Mouse (Mus musculus) liver, adult 2 months (tissue): ENCODE results near the gene Pabpn1. TPM values are rescaled to one million over a fixed set of nuclear protein-coding genes. Genes with fewer than 3 reads are reported as not detected.
A peak's percentile ranks its signal among the peaks of the same experiment; 100 is the strongest.

Experiments
- DNase-seq: peaks from one replicate; pipeline ENCODE4 v3.0.0-alpha.2; 2011; ENCODE audit warnings: low read depth, low spot score; ENCODE audit errors: extremely low read depth
- H3K27ac ChIP-seq: fragments of 200-500 bp; replicated peaks from 2 replicates; pipeline ENCODE4 v1.5.1; 2012; ENCODE audit warnings: low read depth, mild to moderate bottlenecking, control low read depth, inconsistent platforms, low read length; ENCODE audit not compliant: insufficient read depth
- H3K27me3 ChIP-seq: fragments of 200-500 bp; 2 replicates; pipeline ENCODE4 v1.6.1; 2012; ENCODE audit warnings: mild to moderate bottlenecking, moderate library complexity, low read length, inconsistent platforms; ENCODE audit not compliant: control insufficient read depth, insufficient read depth
- H3K36me3 ChIP-seq: fragments of 200-500 bp; 2 replicates; pipeline ENCODE4 v1.6.1; 2012; ENCODE audit warnings: low read length, inconsistent platforms; ENCODE audit not compliant: control insufficient read depth, insufficient read depth
- H3K4me1 ChIP-seq: fragments of 200-500 bp; 2 replicates; pipeline ENCODE4 v1.6.1; 2011; ENCODE audit warnings: low read length; ENCODE audit not compliant: control insufficient read depth, insufficient read depth
- H3K4me3 ChIP-seq: fragments of 200-500 bp; 2 replicates; pipeline ENCODE4 v1.5.1; 2011; ENCODE audit warnings: low read depth, mild to moderate bottlenecking, control low read depth, low read length, moderate library complexity; ENCODE audit not compliant: insufficient read depth
- H3K79me2 ChIP-seq: fragments of 200-500 bp; 2 replicates; pipeline ENCODE4 v1.6.1; 2012; ENCODE audit warnings: inconsistent platforms, mild to moderate bottlenecking, low read length, moderate library complexity; ENCODE audit not compliant: control insufficient read depth, insufficient read depth
- H3K9ac ChIP-seq: fragments of 200-500 bp; 2 replicates; pipeline ENCODE4 v1.6.1; 2012; ENCODE audit warnings: low read depth, mild to moderate bottlenecking, control low read depth, inconsistent platforms, low read length
- CTCF ChIP-seq: fragments of 200-500 bp; IDR thresholded peaks from 2 replicates; pipeline ENCODE4 v1.5.1; 2011; ENCODE audit warnings: low read depth, low read length, control low read depth
- POLR2A ChIP-seq: fragments of 200-500 bp; IDR thresholded peaks from 2 replicates; pipeline ENCODE4 v1.6.1; 2011; ENCODE audit warnings: low read length, control low read depth; ENCODE audit not compliant: insufficient read depth; ENCODE audit errors: extremely low read depth
- WGBS: fragments of 180-500 bp; shearing (Covaris S2); methylation state at CpG from one replicate; pipeline ENCODE4 v1.1.7; 2018; 5-methylcytosine and 5-hydroxymethylcytosine counted together
- polyA plus RNA-seq: library from polyadenylated mRNA; depleted of rRNA; stranded (reverse); fragments of >200 nt; gene quantifications from 2 replicates; pipeline ENCODE4 v1.2.3, GENCODE M21; 2012
- total RNA-seq: library from RNA; depleted of rRNA; stranded (reverse); fragments of >200 nt; gene quantifications from 2 replicates; pipeline ENCODE4 v1.2.3, GENCODE M21; 2014

The Pabpn1 gene
- total and polyA plus RNA-seq, 2 experiments: 29.7 to 89.4 TPM

GRCm38 (mm10) chr14:54894296-54895151 lies 2.2 kb downstream of the Pabpn1 start:
- peak; percentile 78 for DNase-seq
- WGBS: under 1% methylated on average over 53 of the region's 54 CpGs
- TF ChIP-seq POLR2A (no peak), CTCF (no peak)
- H3K4me1 ChIP-seq: peaks cover 7% of the 10 kb centered on the region
- no peaks in the 10 kb centered on the region; the same call in 1 of the 2 replicates for H3K79me2 ChIP-seq
- H3K27ac ChIP-seq: peak overlapping the region; percentile 92
- peak overlapping the region; percentile 96 for H3K9ac ChIP-seq
- peak overlapping the region; percentile 90 for H3K4me3 ChIP-seq
- peaks cover 27% of the 10 kb centered on the region for H3K36me3 ChIP-seq
- no peaks in the 10 kb centered on the region for H3K27me3 ChIP-seq

GRCm38 (mm10) chr14:54897445-54897844 lies 5.1 kb downstream of the Pabpn1 start:
- H3K36me3 ChIP-seq: peaks cover 27% of the 10 kb centered on the region
- no peaks in the 10 kb centered on the region; the same call in 1 of the 2 replicates for H3K79me2 ChIP-seq
- WGBS: 29% methylated on average over 2 of the region's 2 CpGs
- DNase-seq: no peak
- no peak overlapping the region for H3K27ac ChIP-seq
- H3K4me3 ChIP-seq: no peak overlapping the region
- no peaks in the 10 kb centered on the region for H3K27me3 ChIP-seq
- peaks cover 8% of the 10 kb centered on the region for H3K4me1 ChIP-seq
- no peak for TF ChIP-seq CTCF
- TF ChIP-seq POLR2A: no peak
- no peak overlapping the region for H3K9ac ChIP-seq

GRCm38 (mm10) chr14:54900383-54900782 lies 8.1 kb downstream of the Pabpn1 start:
- Histone ChIP-seq H3K27me3 (no peaks in the 10 kb centered on the region), H3K36me3 (peaks cover 26% of the 10 kb centered on the region), H3K79me2 (no peaks in the 10 kb centered on the region), H3K9ac (no peak overlapping the region), H3K4me1 (peaks cover 5% of the 10 kb centered on the region), H3K27ac (no peak overlapping the region), H3K4me3 (no peak overlapping the region)
- TF ChIP-seq CTCF: peak; percentile 56
- no peak for TF ChIP-seq POLR2A
- WGBS: 2% methylated on average over 3 of the region's 3 CpGs
- DNase-seq: peak; percentile 80

GRCm38 (mm10) chr14:54903641-54904040 lies 11.3 kb downstream of the Pabpn1 start:
- no peak overlapping the region for H3K4me3 ChIP-seq
- H3K27me3 ChIP-seq: no peaks in the 10 kb centered on the region
- TF ChIP-seq POLR2A: no peak
- TF ChIP-seq CTCF: no peak
- H3K9ac ChIP-seq: no peak overlapping the region
- no peak for DNase-seq
- H3K36me3 ChIP-seq: no peaks in the 10 kb centered on the region; the same call in 1 of the 2 replicates
- H3K79me2 ChIP-seq: no peaks in the 10 kb centered on the region
- 95% methylated on average over 4 of the region's 4 CpGs for WGBS
- peaks cover 1% of the 10 kb centered on the region; the same call in 1 of the 2 replicates for H3K4me1 ChIP-seq
- no peak overlapping the region for H3K27ac ChIP-seq

GRCm38 (mm10) chr14:54908682-54909081 lies 16.4 kb downstream of the Pabpn1 start:
- Histone ChIP-seq H3K79me2 (no peaks in the 10 kb centered on the region), H3K27ac (no peak overlapping the region), H3K4me1 (no peaks in the 10 kb centered on the region), H3K27me3 (peaks cover 13% of the 10 kb centered on the region), H3K36me3 (no peaks in the 10 kb centered on the region), H3K4me3 (no peak overlapping the region), H3K9ac (no peak overlapping the region)
- DNase-seq: no peak
- WGBS: 75% methylated on average over 7 of the region's 7 CpGs
- TF ChIP-seq POLR2A (no peak), CTCF (no peak)

GRCm38 (mm10) chr14:54912109-54912850 lies 20.0 kb downstream of the Pabpn1 start:
- Histone ChIP-seq H3K9ac (peak overlapping the region; percentile 64), H3K79me2 (no peaks in the 10 kb centered on the region), H3K4me3 (peak overlapping the region; percentile 61), H3K27me3 (peaks cover 13% of the 10 kb centered on the region), H3K36me3 (no peaks in the 10 kb centered on the region), H3K27ac (no peak overlapping the region), H3K4me1 (no peaks in the 10 kb centered on the region)
- 9% methylated on average over 59 of the region's 69 CpGs for WGBS
- no peak for DNase-seq
- TF ChIP-seq CTCF (no peak), POLR2A (no peak)
